Mouse (Mus musculus) brain, embryonic 14.5 days (tissue): Measurements from ENCODE around the gene 4930550C14Rik.

Source experiments
- CTCF ChIP-seq: fragments of 200-500 bp; IDR thresholded peaks from 2 replicates; pipeline ENCODE4 v1.5.1; 2012; ENCODE audit warnings: inconsistent platforms, mild to moderate bottlenecking, moderate library complexity, borderline replicate concordance; ENCODE audit not compliant: insufficient read depth, insufficient read length; ENCODE audit errors: extremely low read depth
- POLR2A ChIP-seq: fragments of 200-500 bp; IDR thresholded peaks from 2 replicates; pipeline ENCODE4 v1.6.1; 2012; ENCODE audit warnings: mild to moderate bottlenecking, inconsistent platforms, borderline replicate concordance; ENCODE audit not compliant: poor library complexity, insufficient read depth, insufficient read length, severe bottlenecking; ENCODE audit errors: extremely low read depth

DNA sequence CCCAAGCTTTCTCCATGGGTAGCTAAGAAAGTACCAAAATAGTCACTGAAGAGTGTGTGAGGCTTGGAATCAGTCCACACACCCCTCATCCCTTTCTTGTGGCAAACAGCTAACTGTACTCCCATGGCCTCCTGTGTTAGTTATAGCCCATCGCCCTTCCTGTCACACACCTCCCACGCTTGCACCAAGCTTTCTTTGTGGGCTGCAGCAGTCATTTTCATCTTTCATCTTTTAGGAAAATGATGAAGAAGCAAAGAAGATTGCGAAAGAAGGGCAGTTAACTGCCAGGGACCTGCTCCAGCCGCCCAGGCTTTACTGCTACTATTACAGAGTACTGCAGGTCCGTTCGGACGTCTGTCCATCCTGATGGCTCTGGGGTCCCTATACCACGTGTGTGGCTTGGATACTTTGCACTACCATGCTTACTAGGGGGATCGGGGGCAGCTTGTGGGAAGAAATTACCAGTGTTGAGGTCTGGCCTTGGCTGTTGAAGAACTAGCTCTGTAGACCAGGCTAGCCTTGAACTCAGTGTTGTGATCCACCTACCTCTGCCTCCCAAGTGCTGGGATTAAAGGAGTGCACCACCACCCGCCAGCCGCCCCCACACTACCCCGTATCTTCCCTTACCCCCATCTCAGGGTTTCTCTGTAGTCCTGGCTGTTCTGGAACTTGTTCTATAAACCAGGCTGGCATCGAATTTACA lies 4.3 kb upstream of the 4930550C14Rik start:
- TF ChIP-seq CTCF (no peak), POLR2A (no peak)
